In the genomic region with DNA sequence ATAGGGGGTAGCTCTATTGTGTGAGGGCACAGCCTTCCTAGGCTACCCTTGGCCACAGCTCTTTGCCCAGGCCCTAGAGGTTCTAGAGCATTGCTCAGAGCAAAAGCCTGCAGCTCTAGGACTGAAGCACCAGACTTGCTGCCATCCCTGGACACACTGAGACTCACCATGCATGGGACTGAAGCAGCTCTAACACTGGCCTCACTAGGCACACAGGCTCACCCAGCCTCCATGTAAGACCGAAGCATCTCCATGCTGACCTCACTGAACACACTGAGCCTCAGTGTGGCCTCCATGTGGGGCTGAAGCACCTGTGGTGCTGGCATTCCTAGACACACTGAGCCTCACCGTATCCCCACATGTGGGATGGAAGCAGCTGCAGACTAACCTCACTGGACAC, we compare ENCODE assay signal across 19 mouse cellular contexts.
"Had no signal": no experiment of that assay in that cellular context is flagged by ENCODE, and none has a peak within 500 bp of the region (broad histone marks: within the 10 kb centered on the region; RNA-seq: fewer than 3 reads in every experiment).

No protein-coding gene starts in this region.

- H3K4me2 ChIP-seq: kidney, embryonic 15.5 days; liver, embryonic 12.5 days; lung, embryonic 14.5 days; stomach, embryonic 15.5 days had no signal

- H3K36me3 ChIP-seq: kidney, embryonic 15.5 days; liver, embryonic 12.5 days; midbrain, embryonic 10.5 days; stomach, embryonic 15.5 days had no signal

- DNase-seq: kidney, adult 11 months; kidney, adult 8-10 months; kidney, postnatal 10 days; kidney, postnatal 36 days; layer of hippocampus, postnatal 36 days; lung, embryonic 14.5 days; right cerebral cortex, adult 18-20 months; right cerebral cortex, postnatal 14 days; right cerebral cortex, postnatal 4 days; thymus, adult 18-20 months; thymus, postnatal 36 days had no signal

- H3K4me1 ChIP-seq: kidney, embryonic 15.5 days; liver, embryonic 12.5 days; megakaryocyte, embryonic 14.5 days; midbrain, embryonic 10.5 days; stomach, embryonic 15.5 days had no signal

- H3K27ac ChIP-seq: kidney, embryonic 15.5 days; left cerebral cortex, adult 2 months; liver, embryonic 12.5 days; macrophage; midbrain, embryonic 10.5 days; stomach, embryonic 15.5 days had no signal

- H3K4me3 ChIP-seq: kidney, embryonic 15.5 days; left cerebral cortex, adult 2 months; liver, embryonic 12.5 days; megakaryocyte, embryonic 14.5 days; midbrain, embryonic 10.5 days; stomach, embryonic 15.5 days had no signal

- H3K9me3 ChIP-seq: kidney, embryonic 15.5 days; liver, embryonic 12.5 days; midbrain, embryonic 10.5 days; stomach, embryonic 15.5 days had no signal

- H3K27me3 ChIP-seq: kidney, embryonic 15.5 days; liver, embryonic 12.5 days; megakaryocyte, embryonic 14.5 days; stomach, embryonic 15.5 days had no signal

- H3K9ac ChIP-seq: kidney, embryonic 15.5 days; liver, embryonic 12.5 days; lung, embryonic 14.5 days; stomach, embryonic 15.5 days had no signal

- ATAC-seq: liver, embryonic 12.5 days; lung, postnatal 0 days had no signal
